Mouse (Mus musculus) kidney, embryonic 15.5 days (tissue): Measurements from ENCODE around the gene Tfpt. TPM values are rescaled to one million over a fixed set of nuclear protein-coding genes. Genes with fewer than 3 reads are reported as not detected.
A peak's percentile ranks its signal among the peaks of the same experiment; 100 is the strongest.
"Not testable (repeated sequence)": the region's sequence is repeated elsewhere in the genome, so short reads cannot be mapped to it uniquely, and the experiment has no call there.

Experiments
- ATAC-seq: fragments of 200-750 bp; cut with Nextera tagmentation; replicated peaks from 2 replicates; pipeline ENCODE4 v1.8.0; 2017; ENCODE audit warnings: moderate TSS enrichment; ENCODE audit not compliant: low FRiP score
- H3K27ac ChIP-seq: fragments of 300-500 bp; sonication (generic); 2 replicates; pipeline ENCODE4 v1.5.1; 2015; ENCODE audit warnings: mild to moderate bottlenecking, inconsistent platforms
- H3K27me3 ChIP-seq: fragments of 300-500 bp; sonication (generic); 2 replicates; pipeline ENCODE4 v1.6.1; 2015; ENCODE audit warnings: inconsistent platforms
- H3K36me3 ChIP-seq: fragments of 300-500 bp; sonication (generic); 2 replicates; pipeline ENCODE4 v1.6.1; 2015; ENCODE audit warnings: inconsistent platforms
- H3K4me1 ChIP-seq: fragments of 300-500 bp; sonication (generic); 2 replicates; pipeline ENCODE4 v1.6.1; 2015; ENCODE audit warnings: inconsistent platforms
- H3K4me2 ChIP-seq: fragments of 300-500 bp; sonication (generic); 2 replicates; pipeline ENCODE4 v1.6.1; 2015; ENCODE audit warnings: moderate library complexity, mild to moderate bottlenecking, inconsistent platforms
- H3K4me3 ChIP-seq: fragments of 300-500 bp; sonication (generic); replicated peaks from 2 replicates; pipeline ENCODE4 v1.5.1; 2015; ENCODE audit warnings: mild to moderate bottlenecking, inconsistent platforms
- H3K9ac ChIP-seq: fragments of 300-500 bp; sonication (generic); 2 replicates; pipeline ENCODE4 v1.6.1; 2015; ENCODE audit warnings: mild to moderate bottlenecking, inconsistent platforms
- H3K9me3 ChIP-seq: fragments of 300-500 bp; sonication (generic); replicated peaks from 2 replicates; pipeline ENCODE4 v1.6.1; 2016; ENCODE audit warnings: inconsistent platforms
- WGBS: fragments of 180-500 bp; shearing (Covaris S2); methylation state at CpG from one replicate; pipeline ENCODE4 v1.1.7; 2015; ENCODE audit warnings: mixed read lengths; 5-methylcytosine and 5-hydroxymethylcytosine counted together
- polyA plus RNA-seq: library from polyadenylated mRNA; unstranded; fragments of >200 nt; fragmentation: Nextera tagmentation; extraction: Ambion mirVana; gene quantifications from 2 replicates; pipeline ENCODE4 v1.2.1, GENCODE M21; 2015

Tfpt gene
- polyA plus RNA-seq, 1 experiment from 2014 or later: 23.9 TPM

GRCm38 (mm10) chr7:3614021-3614420, 15.7 kb downstream of the Tfpt start:
- Histone ChIP-seq H3K4me1 (peaks cover 12% of the 10 kb centered on the region), H3K36me3 (peaks cover 4% of the 10 kb centered on the region), H3K27me3 (no peaks in the 10 kb centered on the region), H3K27ac (no peak overlapping the region), H3K4me3 (no peak overlapping the region), H3K4me2 (no peak overlapping the region), H3K9me3 (no peaks in the 10 kb centered on the region), H3K9ac (no peak overlapping the region)
- ATAC-seq: no peak
- WGBS: 75% methylated on average over 3 of the region's 3 CpGs

DNA sequence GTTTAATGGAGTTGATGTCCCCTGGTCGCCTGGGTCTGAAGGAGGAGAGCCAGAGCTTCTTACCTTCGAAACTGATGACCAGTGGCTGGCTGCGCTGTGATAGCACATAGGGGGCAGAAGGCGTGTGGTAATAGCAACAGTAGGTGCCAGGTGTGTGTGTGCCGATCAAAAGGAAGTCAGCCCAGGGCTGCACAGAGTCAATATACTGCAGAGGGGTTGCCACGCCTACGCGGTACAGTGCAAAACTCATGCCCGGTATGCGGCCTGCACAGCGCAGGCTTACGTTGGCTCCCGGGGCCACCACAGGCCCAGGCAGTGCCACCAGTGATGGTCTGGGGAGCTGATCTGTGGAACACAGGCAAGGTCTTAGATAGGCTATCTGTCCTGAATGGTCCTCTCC, 18.7 kb downstream of the Tfpt start:
- Histone ChIP-seq H3K27me3 (no peaks in the 10 kb centered on the region), H3K4me3 (no peak overlapping the region), H3K9ac (no peak overlapping the region), H3K4me1 (peaks cover 5% of the 10 kb centered on the region; the same call in 1 of the 2 replicates), H3K27ac (no peak overlapping the region), H3K9me3 (no peaks in the 10 kb centered on the region), H3K4me2 (no peak overlapping the region), H3K36me3 (no peaks in the 10 kb centered on the region)
- WGBS: 89% methylated on average over 13 of the region's 13 CpGs
- ATAC-seq: no peak

DNA sequence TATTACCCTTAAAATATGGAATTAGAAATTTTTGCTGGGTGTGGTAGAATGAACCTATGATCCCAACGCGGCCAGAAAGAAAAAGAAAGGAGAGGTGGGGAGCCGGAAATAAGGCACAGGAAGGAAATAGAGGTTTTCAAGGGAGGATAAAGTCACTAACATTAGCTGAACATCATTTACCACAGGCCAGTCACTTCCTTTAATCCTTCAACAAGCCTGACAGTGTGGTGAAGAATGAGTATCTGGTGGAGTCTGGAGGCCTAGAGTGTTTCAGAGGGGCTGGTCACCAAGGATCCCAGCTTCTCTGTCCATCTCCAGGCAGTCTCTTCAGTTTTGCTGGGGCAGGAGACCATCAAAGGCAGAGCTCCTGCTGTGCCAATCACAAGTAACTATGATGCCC, 19.3 kb downstream of the Tfpt start:
- H3K9me3 ChIP-seq: no peaks in the 10 kb centered on the region
- WGBS: 77% methylated on average over 3 of the region's 3 CpGs
- H3K4me1 ChIP-seq: peaks cover 5% of the 10 kb centered on the region; the same call in 1 of the 2 replicates
- H3K9ac ChIP-seq: no peak overlapping the region
- no peak overlapping the region for H3K4me3 ChIP-seq
- H3K36me3 ChIP-seq: no peaks in the 10 kb centered on the region
- H3K4me2 ChIP-seq: no peak overlapping the region
- no peak overlapping the region for H3K27ac ChIP-seq
- H3K27me3 ChIP-seq: no peaks in the 10 kb centered on the region
- no peak for ATAC-seq

GRCm38 (mm10) chr7:3609082-3609481, 20.6 kb downstream of the Tfpt start:
- H3K27ac ChIP-seq: no peak overlapping the region
- H3K4me3 ChIP-seq: no peak overlapping the region
- 30% methylated on average over 3 of the region's 3 CpGs for WGBS
- no peaks in the 10 kb centered on the region for H3K9me3 ChIP-seq
- H3K27me3 ChIP-seq: no peaks in the 10 kb centered on the region
- no peak overlapping the region for H3K4me2 ChIP-seq
- H3K4me1 ChIP-seq: peaks cover 5% of the 10 kb centered on the region; the same call in 1 of the 2 replicates
- H3K36me3 ChIP-seq: no peaks in the 10 kb centered on the region
- ATAC-seq: peak; percentile 38
- H3K9ac ChIP-seq: no peak overlapping the region

DNA sequence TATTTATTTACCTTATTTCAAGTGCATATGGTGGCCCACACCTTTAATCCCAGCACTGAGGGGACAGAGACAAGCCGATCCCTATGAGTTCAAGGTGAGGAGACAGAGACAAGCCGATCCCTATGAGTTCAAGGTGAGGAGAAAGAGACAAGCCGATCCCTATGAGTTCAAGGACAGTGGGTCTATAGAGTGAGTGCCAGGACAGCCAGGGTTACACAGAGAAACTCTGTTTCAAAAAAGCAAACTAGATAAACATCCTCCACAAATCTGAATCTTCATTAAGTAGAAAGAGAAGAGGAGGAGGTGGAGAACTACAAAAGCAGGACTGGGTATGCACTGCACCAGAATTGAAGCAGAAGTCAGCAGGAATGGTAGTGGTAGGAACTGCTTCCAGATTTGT, 21.1 kb downstream of the Tfpt start:
- no peak for ATAC-seq
- Histone ChIP-seq H3K4me1 (peaks cover 5% of the 10 kb centered on the region; the same call in 1 of the 2 replicates), H3K4me2 (no peak overlapping the region), H3K27ac (no peak overlapping the region), H3K4me3 (no peak overlapping the region), H3K9ac (no peak overlapping the region), H3K36me3 (no peaks in the 10 kb centered on the region), H3K9me3 (no peaks in the 10 kb centered on the region), H3K27me3 (no peaks in the 10 kb centered on the region)
- 91% methylated on average over 3 of the region's 3 CpGs for WGBS

DNA sequence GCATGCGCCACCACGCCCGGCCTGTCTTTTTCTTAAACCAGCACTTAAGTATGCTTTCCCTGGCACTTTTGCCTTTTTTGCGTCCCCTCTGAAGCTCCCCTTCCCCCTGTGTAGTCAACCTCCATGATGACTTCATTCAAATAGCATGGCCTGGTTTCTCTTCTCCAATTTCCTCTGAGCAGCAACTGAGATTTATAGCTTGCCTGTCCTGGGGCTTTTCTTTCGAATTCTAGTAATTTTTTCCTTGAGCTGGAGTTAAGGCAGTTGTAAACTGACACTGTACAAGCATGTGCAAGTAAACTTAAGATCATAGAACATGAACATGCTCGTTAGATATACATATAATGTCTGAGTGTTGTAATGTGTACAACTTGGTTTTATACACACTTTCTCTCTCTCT, 22.3 kb downstream of the Tfpt start:
- Histone ChIP-seq H3K27me3 (no peaks in the 10 kb centered on the region), H3K4me2 (no peak overlapping the region), H3K9ac (no peak overlapping the region), H3K27ac (no peak overlapping the region), H3K36me3 (no peaks in the 10 kb centered on the region), H3K4me3 (no peak overlapping the region), H3K9me3 (no peaks in the 10 kb centered on the region), H3K4me1 (peaks cover 5% of the 10 kb centered on the region; the same call in 1 of the 2 replicates)
- ATAC-seq: no peak
- WGBS: 60% methylated on average over 6 of the region's 6 CpGs

GRCm38 (mm10) chr7:3606798-3607197, 22.9 kb downstream of the Tfpt start:
- Histone ChIP-seq H3K27me3 (no peaks in the 10 kb centered on the region), H3K4me1 (peaks cover 5% of the 10 kb centered on the region; the same call in 1 of the 2 replicates), H3K4me2 (no peak overlapping the region), H3K9ac (no peak overlapping the region), H3K9me3 (no peaks in the 10 kb centered on the region), H3K27ac (no peak overlapping the region), H3K36me3 (no peaks in the 10 kb centered on the region), H3K4me3 (no peak overlapping the region)
- 20% methylated on average over 2 of the region's 2 CpGs for WGBS
- ATAC-seq: peak; percentile 77; the same call in 1 of the 2 replicates

- WGBS: 9% methylated on average over 4 of the region's 4 CpGs
- no peaks in the 10 kb centered on the region for H3K36me3 ChIP-seq
- ATAC-seq: no peak
- H3K4me2 ChIP-seq: no peak overlapping the region
- H3K9ac ChIP-seq: no peak overlapping the region
- H3K4me1 ChIP-seq: no peaks in the 10 kb centered on the region
- H3K4me3 ChIP-seq: no peak overlapping the region
- no peaks in the 10 kb centered on the region for H3K27me3 ChIP-seq
- H3K9me3 ChIP-seq: no peaks in the 10 kb centered on the region
- no peak overlapping the region for H3K27ac ChIP-seq
These were observed 28.6 kb downstream of the Tfpt start for GRCm38 (mm10) chr7:3601119-3601518.

- not testable (repeated sequence) for H3K4me3 ChIP-seq, H3K9me3 ChIP-seq, H3K36me3 ChIP-seq, ATAC-seq, H3K4me1 ChIP-seq, H3K4me2 ChIP-seq, H3K27me3 ChIP-seq, H3K9ac ChIP-seq, H3K27ac ChIP-seq
- WGBS: 54% methylated on average over 1 of the region's 1 CpGs
These were observed 32.0 kb downstream of the Tfpt start for GRCm38 (mm10) chr7:3597755-3598154.

DNA sequence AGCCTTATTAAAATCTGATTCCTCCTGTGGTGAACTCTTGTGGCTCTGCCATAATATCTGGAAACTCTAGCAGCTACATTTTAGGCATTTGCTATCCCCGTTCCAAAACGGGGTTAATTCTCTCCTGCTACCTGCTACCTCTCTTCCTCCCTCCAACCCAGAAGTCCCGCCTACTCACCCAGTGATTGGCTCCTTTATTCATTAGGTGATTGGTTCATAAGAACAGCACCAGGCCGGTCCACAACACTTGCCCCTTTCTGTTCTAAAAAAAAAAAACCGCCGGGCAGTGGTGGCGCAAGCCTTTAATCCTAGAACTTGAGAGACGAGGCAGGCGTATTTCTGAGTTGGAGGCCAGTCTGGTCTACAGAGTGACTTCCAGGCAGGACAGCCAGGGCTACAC, 34.6 kb downstream of the Tfpt start:
- H3K4me3 ChIP-seq: peak overlapping the region; percentile 22
- no peaks in the 10 kb centered on the region for H3K9me3 ChIP-seq
- peak overlapping the region; percentile 47 for H3K4me2 ChIP-seq
- H3K27ac ChIP-seq: peak overlapping the region; percentile 64
- peak; percentile 69; the same call in 1 of the 2 replicates for ATAC-seq
- H3K9ac ChIP-seq: no peak overlapping the region
- no peaks in the 10 kb centered on the region for H3K4me1 ChIP-seq
- H3K27me3 ChIP-seq: no peaks in the 10 kb centered on the region
- no peaks in the 10 kb centered on the region for H3K36me3 ChIP-seq
- WGBS: 14% methylated on average over 9 of the region's 9 CpGs

DNA sequence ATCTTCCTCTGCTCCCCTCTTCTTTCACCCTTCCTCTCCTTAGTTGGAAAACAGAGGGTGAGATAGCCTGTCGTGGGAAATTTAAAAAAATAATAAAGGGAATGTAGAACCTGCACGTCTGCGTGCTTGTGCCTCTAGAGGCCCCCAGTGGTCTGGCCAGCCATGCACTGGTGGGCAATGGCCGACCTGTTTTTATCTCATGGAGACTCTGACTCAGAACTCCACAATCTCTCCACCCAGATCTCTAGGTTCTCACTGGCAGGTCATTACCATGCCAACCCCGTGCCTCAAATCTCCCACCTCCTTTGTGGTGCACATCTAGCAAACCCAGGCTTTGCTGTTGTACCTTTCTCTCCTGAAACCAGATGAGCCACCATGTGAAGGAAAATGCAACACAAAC, 35.0 kb downstream of the Tfpt start:
- peak overlapping the region; percentile 22 for H3K4me3 ChIP-seq
- 26% methylated on average over 5 of the region's 5 CpGs for WGBS
- no peaks in the 10 kb centered on the region for H3K4me1 ChIP-seq
- H3K9ac ChIP-seq: no peak overlapping the region
- ATAC-seq: no peak
- H3K9me3 ChIP-seq: no peaks in the 10 kb centered on the region
- H3K27ac ChIP-seq: peak overlapping the region; percentile 64
- no peaks in the 10 kb centered on the region for H3K27me3 ChIP-seq
- no peaks in the 10 kb centered on the region for H3K36me3 ChIP-seq
- peak overlapping the region; percentile 47 for H3K4me2 ChIP-seq

DNA sequence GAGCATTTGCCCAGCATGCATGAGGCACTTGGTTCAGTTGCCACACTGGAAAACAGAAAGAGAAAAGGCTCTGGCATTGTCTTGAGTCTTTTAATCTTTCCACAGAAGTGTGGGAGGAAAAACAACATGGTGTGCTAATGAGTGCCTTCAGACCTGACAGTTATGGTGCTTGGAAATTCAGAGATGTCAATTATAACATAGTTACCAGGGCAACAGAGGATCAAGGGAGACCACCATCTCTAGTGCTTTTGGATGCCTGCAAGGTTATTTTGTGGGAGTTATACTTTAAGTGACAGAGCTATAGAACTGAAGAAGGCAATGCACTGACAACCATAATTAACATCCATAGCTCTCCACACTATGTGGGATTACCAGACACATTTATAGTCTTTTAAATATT, 35.9 kb downstream of the Tfpt start:
- Histone ChIP-seq H3K4me1 (no peaks in the 10 kb centered on the region), H3K9ac (no peak overlapping the region), H3K9me3 (no peaks in the 10 kb centered on the region), H3K27me3 (no peaks in the 10 kb centered on the region), H3K4me2 (no peak overlapping the region), H3K4me3 (no peak overlapping the region), H3K36me3 (no peaks in the 10 kb centered on the region), H3K27ac (no peak overlapping the region)
- no peak for ATAC-seq

DNA sequence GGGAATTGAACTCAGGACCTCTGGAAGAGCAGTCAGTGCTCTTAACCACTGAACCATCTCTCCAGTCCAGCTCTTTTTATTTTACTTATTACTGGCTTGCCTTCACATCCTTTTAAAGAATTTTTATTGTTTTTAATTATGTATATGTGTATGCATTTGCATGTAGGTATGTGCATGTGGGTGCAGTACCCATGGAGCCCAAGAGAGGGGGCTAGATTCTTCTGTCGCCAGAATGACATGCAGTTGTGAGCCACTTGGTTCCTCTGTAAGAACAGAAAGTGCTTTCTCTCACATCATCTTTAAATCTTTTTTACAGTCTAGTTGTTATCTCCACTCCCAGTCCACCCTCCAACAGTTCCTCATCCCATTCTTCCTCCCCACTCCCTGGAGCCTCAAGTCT, 38.2 kb downstream of the Tfpt start:
- no peak overlapping the region for H3K27ac ChIP-seq
- no peak overlapping the region for H3K9ac ChIP-seq
- WGBS: 100% methylated on average over 1 of the region's 1 CpGs
- no peaks in the 10 kb centered on the region for H3K27me3 ChIP-seq
- H3K4me1 ChIP-seq: no peaks in the 10 kb centered on the region
- no peaks in the 10 kb centered on the region for H3K9me3 ChIP-seq
- no peak for ATAC-seq
- no peak overlapping the region for H3K4me3 ChIP-seq
- H3K4me2 ChIP-seq: no peak overlapping the region
- H3K36me3 ChIP-seq: no peaks in the 10 kb centered on the region
